Mouse (Mus musculus): Measurements from ENCODE around the gene Sgf29. TPM values are rescaled to one million over a fixed set of nuclear protein-coding genes. Genes with fewer than 3 reads are reported as not detected.
"Not testable (repeated sequence)": the region's sequence is repeated elsewhere in the genome, so short reads cannot be mapped to it uniquely, and the experiment has no call there.

Gene Sgf29
- polyA plus RNA-seq, 1 experiment: 4.0 TPM

DNA sequence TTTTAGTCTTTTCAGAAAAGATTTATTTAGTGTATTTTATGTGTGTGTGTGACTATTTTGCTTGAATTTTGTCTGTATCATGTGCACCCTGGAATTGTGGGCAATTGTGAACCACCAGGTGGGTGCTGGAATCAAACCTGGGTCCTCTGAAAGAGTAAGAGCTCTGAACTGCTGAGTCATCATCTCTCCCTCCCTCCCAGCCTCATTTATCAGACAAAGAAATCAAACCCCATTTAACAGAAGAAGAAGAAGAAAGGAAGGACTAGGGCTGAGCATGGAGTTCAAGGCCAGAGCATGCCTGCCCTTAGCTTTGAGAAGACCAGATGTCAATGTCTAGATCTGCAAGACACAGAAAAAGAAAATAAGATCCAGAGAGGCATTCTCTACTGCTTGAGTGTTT lies 13.7 kb upstream of the Sgf29 start:
- Histone ChIP-seq H3K9me3 (ENCODE audit: control insufficient read depth, low read length) (no peaks in the 10 kb centered on the region), H3K36me3 (ENCODE audit: control insufficient read depth) (no peaks in the 10 kb centered on the region), H3K27me3 (ENCODE audit: control insufficient read depth) (peaks cover 2% of the 10 kb centered on the region; the same call in 1 of the 2 replicates), H3K4me3 (replicated peaks) (no peak overlapping the region), H3K4me1 (ENCODE audit: control insufficient read depth) (peaks cover 3% of the 10 kb centered on the region; the same call in 1 of the 2 replicates)
- TF ChIP-seq TAL1 (IDR thresholded peaks at IDR 0.05; ENCODE audit: low read length) (no peak), GATA1 (IDR thresholded peaks at IDR 0.05; ENCODE audit: low read length) (no peak)

DNA sequence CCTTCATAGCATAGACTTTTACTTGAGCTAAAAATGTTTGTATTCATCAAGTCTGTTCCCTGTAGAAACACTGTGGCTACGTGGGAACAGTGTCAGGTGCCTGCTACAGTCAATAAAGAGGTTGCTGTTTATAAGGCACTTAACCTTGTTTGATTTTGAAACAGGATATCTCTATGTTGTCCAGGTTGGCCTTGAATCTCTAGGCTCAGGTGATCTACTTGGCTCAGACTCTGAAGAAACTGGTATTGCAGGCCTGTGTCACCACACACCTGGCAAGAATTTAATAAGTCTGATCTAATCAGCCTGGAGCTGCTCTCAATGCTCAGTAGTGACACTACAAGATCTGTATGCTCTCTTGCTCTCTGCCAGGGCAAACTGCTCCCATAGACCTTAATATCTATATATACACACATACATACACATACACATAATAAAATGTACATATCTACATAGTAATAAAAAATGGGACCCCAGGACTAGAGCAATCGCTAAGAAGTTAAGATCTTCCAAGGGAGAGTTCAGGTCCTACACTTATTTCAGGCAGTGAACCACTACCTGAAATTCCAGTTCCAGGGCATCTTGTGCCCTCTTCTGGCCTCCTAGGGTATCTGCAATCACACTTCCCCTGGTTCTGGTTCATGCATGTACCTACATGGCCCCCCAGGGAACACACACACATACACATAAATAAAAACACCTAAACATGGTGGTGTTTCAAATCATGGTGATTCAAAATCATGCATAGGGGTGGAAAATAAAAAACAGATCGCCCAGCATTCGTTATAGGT lies 12.2 kb upstream of the Sgf29 start:
- Histone ChIP-seq H3K9me3 (ENCODE audit: control insufficient read depth, low read length) (no peaks in the 10 kb centered on the region), H3K36me3 (ENCODE audit: control insufficient read depth) (no peaks in the 10 kb centered on the region), H3K27me3 (ENCODE audit: control insufficient read depth) (peaks cover 2% of the 10 kb centered on the region; the same call in 1 of the 2 replicates), H3K4me3 (replicated peaks) (no peak overlapping the region), H3K4me1 (ENCODE audit: control insufficient read depth) (peaks cover 3% of the 10 kb centered on the region; the same call in 1 of the 2 replicates)
- no peak for TF ChIP-seq GATA1 (IDR thresholded peaks at IDR 0.05; ENCODE audit: low read length)
- TF ChIP-seq TAL1 (IDR thresholded peaks at IDR 0.05; ENCODE audit: low read length): no peak

DNA sequence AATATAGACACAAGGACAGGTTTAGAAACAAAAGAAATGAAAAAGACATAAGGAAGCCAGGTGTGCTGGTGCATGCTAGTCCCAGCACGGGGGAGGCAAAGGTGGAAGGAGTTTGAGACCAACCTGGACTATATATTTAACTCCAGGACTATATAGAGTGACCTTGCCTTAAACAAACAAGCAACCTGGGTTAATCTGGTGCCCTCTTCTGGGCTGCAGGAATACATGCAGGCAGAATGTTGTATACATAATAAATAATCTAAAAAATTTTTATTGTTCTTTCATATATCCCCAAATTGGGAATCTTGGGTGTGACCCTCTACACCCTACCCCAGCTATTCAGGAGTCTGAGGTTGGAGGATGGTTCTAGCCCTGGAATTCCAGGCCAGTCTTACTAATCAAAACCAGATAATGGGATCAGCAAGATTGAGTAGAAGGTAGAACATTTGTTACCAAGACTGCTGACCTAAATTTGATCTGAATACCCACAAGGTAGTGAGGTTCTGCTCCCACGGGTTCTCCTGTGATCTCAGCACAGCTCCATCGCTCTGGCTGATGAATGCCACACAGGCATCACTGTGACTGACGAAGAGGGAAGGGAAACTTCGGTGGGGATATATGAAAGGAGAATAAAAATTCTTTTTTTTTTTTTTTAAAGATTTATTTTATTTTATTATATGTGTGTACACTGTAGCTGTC lies 6.4 kb upstream of the Sgf29 start:
- H3K9me3 ChIP-seq (ENCODE audit: control insufficient read depth, low read length): no peaks in the 10 kb centered on the region
- H3K4me1 ChIP-seq (ENCODE audit: control insufficient read depth): no peaks in the 10 kb centered on the region
- no peaks in the 10 kb centered on the region for H3K36me3 ChIP-seq (ENCODE audit: control insufficient read depth)
- no peak overlapping the region for H3K4me3 ChIP-seq (replicated peaks)
- H3K27me3 ChIP-seq (ENCODE audit: control insufficient read depth): peaks cover 2% of the 10 kb centered on the region; the same call in 1 of the 2 replicates
- no peak for TF ChIP-seq GATA1 (IDR thresholded peaks at IDR 0.05; ENCODE audit: low read length)

DNA sequence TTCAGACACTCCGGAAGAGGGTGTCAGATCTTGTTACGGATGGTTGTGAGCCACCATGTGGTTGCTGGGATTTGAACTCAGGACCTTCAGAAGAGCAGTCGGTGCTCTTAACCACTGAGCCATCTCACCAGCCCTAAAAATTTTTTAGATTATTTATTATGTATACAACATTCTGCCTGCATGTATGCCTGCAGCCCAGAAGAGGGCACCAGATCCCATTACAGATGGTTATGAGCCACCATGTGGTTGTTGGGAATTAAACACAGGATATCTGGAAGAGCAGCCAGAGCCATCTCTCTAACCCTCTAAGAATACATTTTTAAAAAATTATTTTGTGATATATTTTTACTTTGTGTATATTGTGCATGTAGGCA lies 5.9 kb upstream of the Sgf29 start:
- H3K27me3 ChIP-seq (ENCODE audit: control insufficient read depth); H3K36me3 ChIP-seq (ENCODE audit: control insufficient read depth); H3K4me3 ChIP-seq (replicated peaks); H3K9me3 ChIP-seq (ENCODE audit: control insufficient read depth, low read length); H3K4me1 ChIP-seq (ENCODE audit: control insufficient read depth): not testable (repeated sequence)

DNA sequence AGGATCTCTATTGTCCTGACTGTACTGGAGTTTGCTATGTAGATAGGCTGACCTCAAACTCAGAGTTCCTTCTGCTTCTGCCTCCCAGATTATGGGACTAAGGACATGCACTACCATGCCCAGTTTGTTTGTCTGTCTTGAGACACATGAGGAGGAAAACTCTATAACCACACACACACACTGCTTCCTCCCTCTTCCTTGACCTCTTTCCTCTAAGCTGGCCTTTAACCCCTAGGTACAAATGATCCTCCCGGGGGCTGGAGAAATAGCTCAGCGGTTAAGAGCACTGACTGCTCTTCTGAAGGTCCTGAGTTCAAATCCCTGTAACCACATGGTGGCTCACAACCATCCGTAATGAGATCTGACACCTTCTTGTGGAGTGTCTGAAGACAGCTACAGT lies 4.8 kb upstream of the Sgf29 start:
- H3K4me1 ChIP-seq (ENCODE audit: control insufficient read depth): peaks cover 10% of the 10 kb centered on the region
- H3K9me3 ChIP-seq (ENCODE audit: control insufficient read depth, low read length): no peaks in the 10 kb centered on the region
- TF ChIP-seq TAL1 (IDR thresholded peaks at IDR 0.05; ENCODE audit: low read length) (no peak), GATA1 (IDR thresholded peaks at IDR 0.05; ENCODE audit: low read length) (no peak)
- no peak overlapping the region for H3K4me3 ChIP-seq (replicated peaks)
- no peaks in the 10 kb centered on the region for H3K36me3 ChIP-seq (ENCODE audit: control insufficient read depth)
- no peaks in the 10 kb centered on the region; the same call in 1 of the 2 replicates for H3K27me3 ChIP-seq (ENCODE audit: control insufficient read depth)

DNA sequence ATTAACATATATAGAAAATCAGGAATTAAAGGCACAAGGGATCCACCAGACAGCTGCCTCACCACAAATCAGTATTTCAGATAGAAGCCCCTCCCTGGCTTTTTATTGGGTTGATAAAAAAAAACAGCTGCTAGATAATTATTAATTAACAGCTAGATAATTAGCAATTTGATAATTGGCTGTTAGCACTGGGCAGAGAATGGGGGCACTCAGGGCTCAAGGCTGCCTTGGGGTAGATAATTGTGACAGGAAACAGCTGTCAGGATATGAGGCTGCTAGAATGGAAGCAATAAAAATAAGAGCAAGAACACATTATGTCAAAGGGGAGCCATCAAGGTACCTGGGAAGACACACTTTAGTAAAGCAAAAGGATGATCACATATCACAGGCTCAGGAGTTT lies 4.2 kb upstream of the Sgf29 start:
- Histone ChIP-seq H3K4me3 (replicated peaks) (no peak overlapping the region), H3K36me3 (ENCODE audit: control insufficient read depth) (no peaks in the 10 kb centered on the region), H3K27me3 (ENCODE audit: control insufficient read depth) (no peaks in the 10 kb centered on the region), H3K9me3 (ENCODE audit: control insufficient read depth, low read length) (no peaks in the 10 kb centered on the region), H3K4me1 (ENCODE audit: control insufficient read depth) (peaks cover 14% of the 10 kb centered on the region)
- TF ChIP-seq TAL1 (IDR thresholded peaks at IDR 0.05; ENCODE audit: low read length) (no peak), GATA1 (IDR thresholded peaks at IDR 0.05; ENCODE audit: low read length) (no peak)

DNA sequence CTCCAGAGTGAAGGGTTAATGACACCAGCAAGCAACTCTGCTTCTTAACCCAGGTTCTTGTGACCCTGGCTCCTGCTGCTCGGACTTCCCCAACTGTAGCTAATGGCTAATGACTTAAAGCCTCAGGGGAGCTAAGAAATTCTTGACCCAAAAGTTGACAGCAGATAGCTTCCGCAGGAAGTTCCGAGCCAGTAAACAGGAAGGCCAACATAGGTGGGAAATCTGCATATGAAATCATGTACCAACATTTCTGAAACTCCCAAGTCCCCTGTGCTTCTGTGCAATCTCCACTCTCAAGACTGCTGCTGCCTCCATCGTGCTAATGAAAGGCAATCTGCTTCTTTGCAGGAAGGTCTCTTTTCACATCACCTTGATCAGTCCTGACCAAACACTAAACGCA lies 3.4 kb upstream of the Sgf29 start:
- Histone ChIP-seq H3K4me3 (replicated peaks) (no peak overlapping the region), H3K4me1 (ENCODE audit: control insufficient read depth) (peaks cover 22% of the 10 kb centered on the region), H3K36me3 (ENCODE audit: control insufficient read depth) (no peaks in the 10 kb centered on the region), H3K27me3 (ENCODE audit: control insufficient read depth) (no peaks in the 10 kb centered on the region), H3K9me3 (ENCODE audit: control insufficient read depth, low read length) (no peaks in the 10 kb centered on the region)
- no peak for TF ChIP-seq TAL1 (IDR thresholded peaks at IDR 0.05; ENCODE audit: low read length)
- TF ChIP-seq GATA1 (IDR thresholded peaks at IDR 0.05; ENCODE audit: low read length): no peak

DNA sequence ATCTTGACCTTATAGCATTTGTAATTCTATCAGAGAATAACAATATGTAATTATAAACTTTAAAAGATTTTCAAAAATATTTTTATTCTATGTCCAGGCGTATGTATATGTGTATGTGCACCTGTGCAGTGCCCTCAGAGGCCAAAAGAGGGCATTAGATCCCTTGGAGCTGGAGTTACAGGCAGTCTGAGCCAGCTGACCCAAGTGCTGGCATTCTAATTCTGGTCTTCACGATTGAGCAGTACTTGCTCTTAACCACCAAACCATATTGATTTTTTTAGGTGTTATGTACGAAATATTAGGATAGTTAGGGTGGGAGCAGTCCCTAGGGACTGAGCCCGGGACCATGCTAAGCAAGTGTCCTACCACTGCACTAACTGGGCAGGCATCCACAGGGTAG lies 623 bp upstream of the Sgf29 start:
- peaks cover 45% of the 10 kb centered on the region for H3K4me1 ChIP-seq (ENCODE audit: control insufficient read depth)
- TF ChIP-seq TAL1 (IDR thresholded peaks at IDR 0.05; ENCODE audit: low read length): no peak
- no peak for TF ChIP-seq GATA1 (IDR thresholded peaks at IDR 0.05; ENCODE audit: low read length)
- H3K36me3 ChIP-seq (ENCODE audit: control insufficient read depth): peaks cover 11% of the 10 kb centered on the region
- no peaks in the 10 kb centered on the region for H3K9me3 ChIP-seq (ENCODE audit: control insufficient read depth, low read length)
- no peaks in the 10 kb centered on the region for H3K27me3 ChIP-seq (ENCODE audit: control insufficient read depth)
- H3K4me3 ChIP-seq (replicated peaks): peak overlapping the region; percentile 70

DNA sequence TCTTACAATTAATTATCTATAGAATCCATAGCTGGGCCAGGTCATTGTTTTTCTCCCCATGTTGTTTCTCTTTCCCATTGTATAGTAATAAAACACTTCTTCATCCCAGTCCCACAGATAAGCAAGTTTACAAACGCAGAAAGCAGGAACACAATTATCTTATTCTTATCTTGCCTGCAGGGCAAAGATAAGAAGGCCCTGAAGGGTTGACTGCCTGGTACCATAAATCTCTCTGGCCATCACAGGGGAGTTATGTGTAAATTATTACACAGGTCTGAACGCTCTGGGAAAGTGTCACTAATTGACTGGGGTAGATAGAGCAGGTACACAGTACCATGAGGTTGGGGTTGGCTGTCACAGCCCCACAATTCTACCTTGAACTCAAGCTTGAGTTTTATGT lies 1.7 kb downstream of the Sgf29 start:
- no peak for TF ChIP-seq TAL1 (IDR thresholded peaks at IDR 0.05; ENCODE audit: low read length)
- peak; percentile 82 for TF ChIP-seq GATA1 (IDR thresholded peaks at IDR 0.05; ENCODE audit: low read length)
- Histone ChIP-seq H3K9me3 (ENCODE audit: control insufficient read depth, low read length) (no peaks in the 10 kb centered on the region), H3K36me3 (ENCODE audit: control insufficient read depth) (peaks cover 23% of the 10 kb centered on the region), H3K4me1 (ENCODE audit: control insufficient read depth) (peaks cover 62% of the 10 kb centered on the region), H3K27me3 (ENCODE audit: control insufficient read depth) (no peaks in the 10 kb centered on the region), H3K4me3 (replicated peaks) (peak overlapping the region; percentile 30)

Data from erythroblast, embryonic 14.5 days (primary cell).